Mouse (Mus musculus): ENCODE measurements around the gene 3425401B19Rik. TPM values are rescaled to one million over a fixed set of nuclear protein-coding genes. Genes with fewer than 3 reads are reported as not detected.

3425401B19Rik gene
- polyA plus RNA-seq, 1 experiment from 2014 or later = 0.42 TPM

DNA sequence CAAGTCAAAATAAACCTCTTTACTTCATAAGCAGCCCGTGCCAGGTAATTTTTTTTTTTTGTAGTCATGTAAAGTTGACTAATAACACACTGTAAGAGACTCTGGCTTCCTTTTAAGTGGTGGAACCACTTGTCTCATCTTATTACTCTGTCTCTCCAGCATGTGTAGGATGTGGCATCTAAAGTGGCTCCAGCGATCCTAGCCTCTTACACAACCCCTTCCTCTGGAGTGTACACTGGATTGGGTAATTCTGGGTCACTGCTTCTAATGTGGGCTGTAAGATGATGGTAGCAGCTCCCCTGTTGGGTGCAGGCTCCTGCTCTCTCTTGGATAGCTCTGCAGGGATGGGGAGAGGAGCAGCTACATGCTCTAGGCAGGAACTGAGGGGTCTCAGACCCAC, 46.6 kb downstream of the 3425401B19Rik start:
- 0 out of 2 replicates have a peak, but pooled peaks cover 3% of the 10 kb centered on the region for H3K27me3 ChIP-seq (replicated peaks)

DNA sequence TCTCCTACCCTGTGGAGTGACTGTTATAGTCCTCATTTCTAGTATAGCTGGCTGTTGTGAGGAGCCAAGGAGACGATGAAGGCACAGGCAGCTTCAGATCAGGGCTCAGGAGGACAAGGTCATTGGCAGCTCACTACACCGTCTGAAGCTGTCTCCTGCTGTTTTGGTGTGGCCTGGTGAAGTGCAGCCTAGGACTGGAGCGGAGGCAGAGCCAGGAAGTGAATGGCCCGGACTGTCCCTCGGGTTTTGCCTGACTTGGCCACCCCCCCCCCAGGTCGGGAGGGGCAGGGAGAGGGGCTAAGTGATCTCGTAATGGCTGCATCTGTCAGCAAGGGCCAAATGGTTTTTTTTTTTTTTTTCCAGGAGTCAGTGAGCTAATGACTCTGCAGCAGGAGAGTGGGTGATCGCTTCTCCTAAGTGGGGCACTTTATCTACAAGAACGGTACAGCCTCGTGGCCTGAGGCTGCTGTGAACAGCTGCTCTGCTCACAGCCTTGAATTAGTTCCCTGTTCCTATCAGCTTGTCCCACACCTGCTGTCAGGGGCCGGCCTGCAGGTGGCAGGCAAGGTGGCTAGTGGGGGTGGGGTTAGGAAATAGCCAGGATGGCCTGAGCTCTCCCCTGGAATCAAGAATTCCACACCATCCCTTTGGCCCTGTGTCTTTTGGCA, 50.9 kb downstream of the 3425401B19Rik start:
- 19% methylated on average over 11 of the region's 11 CpGs for WGBS
- H3K27ac ChIP-seq (replicated peaks) = no peak overlapping the region
- no peak overlapping the region for H3K4me2 ChIP-seq
- no peak overlapping the region for H3K4me3 ChIP-seq (replicated peaks)
- ATAC-seq (ENCODE audit: low FRiP score) = no peak
- H3K9me3 ChIP-seq (replicated peaks) = no peaks in the 10 kb centered on the region
- H3K9ac ChIP-seq (replicated peaks) = no peak overlapping the region
- H3K36me3 ChIP-seq = no peaks in the 10 kb centered on the region
- 0 out of 2 replicates have a peak, but pooled peaks cover 3% of the 10 kb centered on the region for H3K27me3 ChIP-seq (replicated peaks)
- H3K4me1 ChIP-seq = peaks cover 9% of the 10 kb centered on the region; the same call in 1 of the 2 replicates

More for the DNA sequence above, 46.6 kb downstream of the 3425401B19Rik start:
- no peak for ATAC-seq (ENCODE audit: low FRiP score)
- Histone ChIP-seq H3K4me3 (replicated peaks) (no peak overlapping the region), H3K9me3 (replicated peaks) (no peaks in the 10 kb centered on the region), H3K4me2 (no peak overlapping the region), H3K27ac (replicated peaks) (no peak overlapping the region), H3K4me1 (peaks cover 8% of the 10 kb centered on the region), H3K36me3 (no peaks in the 10 kb centered on the region), H3K9ac (replicated peaks) (no peak overlapping the region)
- 91% methylated on average over 2 of the region's 2 CpGs for WGBS

DNA sequence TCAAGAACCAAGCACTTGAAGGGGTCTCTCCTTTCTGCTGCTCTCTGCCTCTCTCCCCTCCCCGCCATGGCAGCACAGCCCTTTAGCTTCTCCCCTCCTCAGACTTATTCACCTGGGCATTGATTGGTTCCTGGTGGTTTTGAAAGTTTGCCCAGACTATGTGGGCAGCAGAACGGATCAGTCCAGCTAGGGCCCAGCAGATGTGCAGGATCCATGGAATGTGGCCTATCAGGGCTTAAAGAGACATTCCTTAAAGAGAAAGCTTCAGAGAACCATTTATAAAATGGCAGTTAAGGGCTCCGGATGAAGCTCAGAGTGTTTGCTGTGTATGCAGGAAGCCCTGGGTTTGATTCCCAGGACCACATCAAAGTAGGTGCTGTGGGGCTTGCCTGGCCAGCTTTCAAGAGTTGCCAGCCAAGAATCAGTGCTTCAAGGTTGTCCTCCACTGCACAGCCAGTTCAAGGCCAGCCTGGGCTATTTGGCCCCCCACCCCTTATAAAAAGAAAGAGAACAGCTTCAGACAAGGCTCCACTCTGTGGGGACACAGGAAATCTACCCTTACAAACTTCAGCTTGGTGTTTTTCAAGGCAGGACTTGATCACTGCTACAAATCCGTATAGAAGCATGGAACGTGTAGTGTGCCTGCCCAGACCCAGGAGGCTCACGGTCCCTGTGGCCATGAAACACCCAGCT, 52.0 kb downstream of the 3425401B19Rik start:
- no peak overlapping the region for H3K4me2 ChIP-seq
- H3K27ac ChIP-seq (replicated peaks) = no peak overlapping the region
- peaks cover 9% of the 10 kb centered on the region; the same call in 1 of the 2 replicates for H3K4me1 ChIP-seq
- H3K4me3 ChIP-seq (replicated peaks) = no peak overlapping the region
- H3K27me3 ChIP-seq (replicated peaks) = 0 out of 2 replicates have a peak, but pooled peaks cover 3% of the 10 kb centered on the region
- WGBS = 75% methylated on average over 6 of the region's 6 CpGs
- no peak overlapping the region for H3K9ac ChIP-seq (replicated peaks)
- no peaks in the 10 kb centered on the region for H3K9me3 ChIP-seq (replicated peaks)
- H3K36me3 ChIP-seq = no peaks in the 10 kb centered on the region
- no peak for ATAC-seq (ENCODE audit: low FRiP score)

DNA sequence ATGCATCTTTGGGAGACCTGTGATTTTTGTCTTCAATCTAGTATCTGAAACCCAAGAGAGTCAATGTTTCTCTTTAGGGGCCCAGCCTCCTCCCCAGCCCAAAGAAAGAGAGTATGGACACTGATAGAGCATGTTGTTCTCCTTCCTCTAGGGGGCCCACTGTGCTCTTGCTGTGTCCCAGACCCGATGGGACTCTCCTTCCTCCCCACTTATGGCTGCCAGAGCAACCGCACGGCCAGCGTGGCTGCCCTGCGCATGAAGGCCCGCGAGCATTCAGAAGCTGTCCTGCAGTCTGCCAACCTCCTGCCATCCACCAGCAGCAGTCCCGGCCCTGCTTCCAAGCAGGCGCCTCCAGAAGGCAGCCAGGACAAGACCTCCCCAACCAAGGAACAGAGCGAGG, 56.5 kb downstream of the 3425401B19Rik start:
- H3K9me3 ChIP-seq (replicated peaks) = no peaks in the 10 kb centered on the region
- peaks cover 12% of the 10 kb centered on the region; the same call in 1 of the 2 replicates for H3K4me1 ChIP-seq
- ATAC-seq (ENCODE audit: low FRiP score) = no peak
- H3K27ac ChIP-seq (replicated peaks) = no peak overlapping the region
- 59% methylated on average over 10 of the region's 10 CpGs for WGBS
- H3K27me3 ChIP-seq (replicated peaks) = no peaks in the 10 kb centered on the region; the same call in 1 of the 2 replicates
- no peak overlapping the region for H3K9ac ChIP-seq (replicated peaks)
- H3K4me3 ChIP-seq (replicated peaks) = no peak overlapping the region
- no peaks in the 10 kb centered on the region for H3K36me3 ChIP-seq
- no peak overlapping the region for H3K4me2 ChIP-seq

DNA sequence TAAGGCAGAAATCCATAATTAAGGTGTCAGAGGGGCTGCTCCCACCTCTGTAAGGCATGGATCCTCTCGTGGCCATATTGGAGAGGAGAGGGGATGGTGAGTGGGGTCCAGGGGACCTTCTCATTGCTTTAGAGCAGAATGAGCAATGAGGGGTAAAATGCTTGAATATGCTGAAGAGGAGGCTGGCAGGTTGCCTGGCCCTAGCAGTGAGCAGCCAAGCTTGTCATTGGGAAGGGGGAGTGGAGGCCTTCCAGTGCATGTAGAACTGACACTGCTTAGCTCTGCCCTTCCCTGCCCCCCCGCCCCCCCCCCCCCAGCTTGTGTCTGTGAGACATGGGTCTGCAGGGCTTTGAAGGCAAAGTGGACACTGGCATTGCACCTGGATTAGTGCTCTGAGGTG, 57.8 kb downstream of the 3425401B19Rik start:
- ATAC-seq (ENCODE audit: low FRiP score) = no peak
- no peak overlapping the region for H3K9ac ChIP-seq (replicated peaks)
- no peak overlapping the region for H3K4me2 ChIP-seq
- no peaks in the 10 kb centered on the region for H3K36me3 ChIP-seq
- H3K27me3 ChIP-seq (replicated peaks) = no peaks in the 10 kb centered on the region; the same call in 1 of the 2 replicates
- no peak overlapping the region for H3K4me3 ChIP-seq (replicated peaks)
- H3K4me1 ChIP-seq = peaks cover 12% of the 10 kb centered on the region; the same call in 1 of the 2 replicates
- no peak overlapping the region for H3K27ac ChIP-seq (replicated peaks)
- H3K9me3 ChIP-seq (replicated peaks) = no peaks in the 10 kb centered on the region
- 40% methylated on average over 2 of the region's 2 CpGs for WGBS

DNA sequence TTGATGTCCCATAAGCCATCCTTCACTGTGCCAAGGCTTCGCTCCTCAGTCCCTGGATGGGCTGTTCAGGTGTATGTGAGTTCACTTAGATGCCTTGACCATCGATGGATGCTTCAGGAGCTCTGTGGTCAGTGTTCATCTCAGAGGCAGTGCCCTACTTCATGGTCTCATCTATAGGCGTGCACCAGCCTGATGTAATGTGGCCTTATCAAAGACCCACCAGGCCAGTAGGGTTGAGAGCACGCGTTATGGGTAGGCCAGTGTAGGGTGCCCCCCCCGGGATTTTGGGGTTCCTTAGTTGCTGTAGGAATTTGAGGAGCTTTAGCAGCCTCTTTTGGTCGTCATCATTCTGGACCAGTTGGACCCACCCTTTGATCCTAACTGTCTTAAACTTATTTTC, 60.3 kb downstream of the 3425401B19Rik start:
- Histone ChIP-seq H3K36me3 (no peaks in the 10 kb centered on the region), H3K4me1 (peaks cover 10% of the 10 kb centered on the region; the same call in 1 of the 2 replicates), H3K4me3 (replicated peaks) (no peak overlapping the region), H3K27ac (replicated peaks) (no peak overlapping the region), H3K9me3 (replicated peaks) (no peaks in the 10 kb centered on the region), H3K4me2 (no peak overlapping the region), H3K27me3 (replicated peaks) (no peaks in the 10 kb centered on the region; the same call in 1 of the 2 replicates), H3K9ac (replicated peaks) (no peak overlapping the region)
- WGBS = 88% methylated on average over 7 of the region's 7 CpGs
- no peak for ATAC-seq (ENCODE audit: low FRiP score)

DNA sequence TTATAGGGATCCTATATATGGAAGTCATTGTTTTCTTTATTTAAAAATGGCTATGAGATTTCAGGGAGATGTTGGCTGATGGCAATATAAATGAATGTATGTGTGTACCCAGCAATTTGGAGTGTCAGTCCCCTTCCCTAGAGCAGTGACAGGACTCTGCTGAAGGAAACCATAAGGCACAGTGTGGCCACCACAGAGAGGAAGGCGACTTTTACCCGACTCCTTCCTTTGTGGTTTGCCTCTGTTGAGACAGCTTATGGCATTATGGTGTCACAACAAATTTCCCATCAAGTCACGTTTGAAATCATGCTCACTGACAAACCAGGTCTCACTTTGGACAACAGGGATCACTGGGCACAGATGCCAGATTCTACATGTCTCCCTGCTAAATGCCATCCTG, 60.8 kb downstream of the 3425401B19Rik start:
- Histone ChIP-seq H3K4me1 (0 out of 2 replicates have a peak, but pooled peaks cover 4% of the 10 kb centered on the region), H3K4me2 (no peak overlapping the region), H3K4me3 (replicated peaks) (no peak overlapping the region), H3K9ac (replicated peaks) (no peak overlapping the region), H3K27me3 (replicated peaks) (no peaks in the 10 kb centered on the region; the same call in 1 of the 2 replicates), H3K36me3 (no peaks in the 10 kb centered on the region), H3K27ac (replicated peaks) (no peak overlapping the region), H3K9me3 (replicated peaks) (no peaks in the 10 kb centered on the region)
- no peak for ATAC-seq (ENCODE audit: low FRiP score)
- 79% methylated on average over 3 of the region's 3 CpGs for WGBS

DNA sequence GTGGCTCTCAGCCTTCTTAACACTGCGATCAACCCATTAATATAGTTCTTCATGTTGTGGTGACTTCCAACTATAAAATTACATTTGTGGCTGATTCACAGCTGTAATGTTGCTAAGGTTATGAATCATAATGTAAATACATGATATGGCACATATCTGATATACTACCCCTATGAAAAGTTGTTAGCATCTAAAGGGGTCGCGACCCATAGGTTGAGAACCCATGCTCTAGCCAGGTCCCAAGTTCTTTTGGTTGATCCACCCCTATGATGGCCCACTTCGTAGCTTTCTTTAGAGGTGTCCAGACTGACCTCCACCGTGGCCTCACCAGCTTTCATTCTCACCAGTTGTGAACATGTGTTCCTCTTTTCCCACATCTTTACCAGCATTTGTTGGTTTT, 67.8 kb downstream of the 3425401B19Rik start:
- H3K9ac ChIP-seq (replicated peaks) = no peak overlapping the region
- ATAC-seq (ENCODE audit: low FRiP score) = no peak
- 0 out of 2 replicates have a peak, but pooled peaks cover under 1% of the 10 kb centered on the region for H3K27me3 ChIP-seq (replicated peaks)
- H3K36me3 ChIP-seq = no peaks in the 10 kb centered on the region
- H3K27ac ChIP-seq (replicated peaks) = no peak overlapping the region
- no peaks in the 10 kb centered on the region for H3K9me3 ChIP-seq (replicated peaks)
- no peak overlapping the region for H3K4me3 ChIP-seq (replicated peaks)
- no peak overlapping the region for H3K4me2 ChIP-seq
- WGBS = 88% methylated on average over 5 of the region's 5 CpGs
- H3K4me1 ChIP-seq = no peaks in the 10 kb centered on the region

DNA sequence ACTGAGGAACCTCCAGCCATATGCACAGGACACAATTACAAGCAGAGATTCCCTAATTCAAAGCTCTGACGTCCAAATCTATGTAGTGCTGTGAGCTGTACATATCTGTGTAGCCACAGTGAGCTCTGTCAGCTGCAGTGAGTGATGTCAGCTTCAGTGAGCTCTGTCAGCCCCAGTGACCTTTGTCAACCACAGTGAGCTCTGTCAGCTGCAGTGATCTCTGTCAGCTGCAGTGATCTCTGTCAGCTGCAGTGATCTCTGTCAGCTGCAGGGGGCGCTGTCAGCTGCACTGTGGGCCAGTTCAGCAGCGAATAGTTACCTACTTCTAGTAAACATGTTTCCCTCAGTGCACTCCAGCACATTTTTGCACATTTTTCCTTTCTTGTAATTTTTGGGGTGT, 75.7 kb downstream of the 3425401B19Rik start:
- ATAC-seq (ENCODE audit: low FRiP score) = no peak
- Histone ChIP-seq H3K9me3 (replicated peaks) (no peaks in the 10 kb centered on the region), H3K36me3 (no peaks in the 10 kb centered on the region), H3K9ac (replicated peaks) (no peak overlapping the region), H3K27ac (replicated peaks) (no peak overlapping the region), H3K27me3 (replicated peaks) (peaks cover 6% of the 10 kb centered on the region; the same call in 1 of the 2 replicates), H3K4me1 (peaks cover 33% of the 10 kb centered on the region), H3K4me3 (replicated peaks) (no peak overlapping the region), H3K4me2 (no peak overlapping the region)
- WGBS = 23% methylated on average over 3 of the region's 3 CpGs

Other genes starting within 250 kb of the 3425401B19Rik start
- 36.4 and 42.7 TPM in 2 replicates for gene Slc18a3, start 220.4 kb downstream of the 3425401B19Rik start, polyA plus RNA-seq (2015; fragmentation: Nextera tagmentation; extraction: Ambion mirVana)
- 4.8 and 5.7 TPM in 2 replicates for gene Chat, start 219.3 kb downstream of the 3425401B19Rik start, polyA plus RNA-seq (2015; fragmentation: Nextera tagmentation; extraction: Ambion mirVana)
- gene Ercc6, start 171.8 kb downstream of the 3425401B19Rik start, polyA plus RNA-seq (2015; fragmentation: Nextera tagmentation; extraction: Ambion mirVana) = 20.4 and 20.8 TPM in 2 replicates
- gene Prrxl1, start 85.9 kb downstream of the 3425401B19Rik start, polyA plus RNA-seq (2015; fragmentation: Nextera tagmentation; extraction: Ambion mirVana) = 112 and 125 TPM in 2 replicates
- gene Tmem273, start 100.7 kb upstream of the 3425401B19Rik start, polyA plus RNA-seq (2015; fragmentation: Nextera tagmentation; extraction: Ambion mirVana) = 0.40 and 0.59 TPM in 2 replicates
- 0.06 TPM in 1 of 2 replicates, not detected in the other for gene Fam170b, start 148.7 kb upstream of the 3425401B19Rik start, polyA plus RNA-seq (2015; fragmentation: Nextera tagmentation; extraction: Ambion mirVana)
- gene Vstm4, start 171.5 kb upstream of the 3425401B19Rik start, polyA plus RNA-seq (2015; fragmentation: Nextera tagmentation; extraction: Ambion mirVana) = 12.3 and 14.1 TPM in 2 replicates